Mouse (Mus musculus) midbrain, embryonic 12.5 days (tissue): ENCODE data around the gene Dock7. TPM values are rescaled to one million over a fixed set of nuclear protein-coding genes. Genes with fewer than 3 reads are reported as not detected.

Source experiments
- ATAC-seq: fragments of 200-750 bp; cut with Nextera tagmentation; 2 replicates; pipeline ENCODE4 v1.8.0; 2017; ENCODE audit warnings: low read depth, moderate TSS enrichment, moderate library complexity; ENCODE audit not compliant: low FRiP score
- H3K27ac ChIP-seq: fragments of 300-500 bp; sonication (generic); replicated peaks from 2 replicates; pipeline ENCODE4 v1.5.1; 2016; ENCODE audit warnings: mild to moderate bottlenecking
- H3K27me3 ChIP-seq: fragments of 300-500 bp; sonication (generic); 2 replicates; pipeline ENCODE4 v1.6.1; 2016; ENCODE audit warnings: mild to moderate bottlenecking
- H3K36me3 ChIP-seq: fragments of 300-500 bp; sonication (generic); 2 replicates; pipeline ENCODE4 v1.6.1; 2016
- H3K4me1 ChIP-seq: fragments of 300-500 bp; sonication (generic); 2 replicates; pipeline ENCODE4 v1.6.1; 2016
- H3K4me2 ChIP-seq: fragments of 300-500 bp; sonication (generic); replicated peaks from 2 replicates; pipeline ENCODE4 v1.6.1; 2016; ENCODE audit warnings: mild to moderate bottlenecking, moderate library complexity
- H3K4me3 ChIP-seq: fragments of 300-500 bp; sonication (generic); 2 replicates; pipeline ENCODE4 v1.5.1; 2016; ENCODE audit warnings: mild to moderate bottlenecking
- H3K9ac ChIP-seq: fragments of 300-500 bp; sonication (generic); replicated peaks from 2 replicates; pipeline ENCODE4 v1.6.1; 2016; ENCODE audit warnings: mild to moderate bottlenecking, moderate library complexity
- H3K9me3 ChIP-seq: fragments of 300-500 bp; sonication (generic); 2 replicates; pipeline ENCODE4 v1.6.1; 2016; ENCODE audit warnings: mild to moderate bottlenecking
- WGBS: fragments of 180-500 bp; shearing (Covaris S2); methylation state at CpG from one replicate; pipeline ENCODE4 v1.1.7; 2016; 5-methylcytosine and 5-hydroxymethylcytosine counted together
- polyA plus RNA-seq: library from polyadenylated mRNA; unstranded; fragments of >200 nt; fragmentation: Nextera tagmentation; extraction: Ambion mirVana; gene quantifications from 2 replicates; pipeline ENCODE4 v1.2.1, GENCODE M21; 2016

The Dock7 gene
- polyA plus RNA-seq, 1 experiment from 2014 or later = 120 TPM

- Histone ChIP-seq H3K9me3 (no peaks in the 10 kb centered on the region), H3K9ac (no peak overlapping the region), H3K4me1 (peaks cover 38% of the 10 kb centered on the region), H3K4me2 (no peak overlapping the region), H3K4me3 (no peak overlapping the region), H3K27ac (no peak overlapping the region), H3K36me3 (no peaks in the 10 kb centered on the region), H3K27me3 (no peaks in the 10 kb centered on the region)
- 89% methylated on average over 9 of the region's 9 CpGs for WGBS
- no peak for ATAC-seq
These were observed 4.9 kb downstream of the Dock7 start for GRCm38 (mm10) chr4:99115797-99116196.

GRCm38 (mm10) chr4:99111670-99112069 is 9.0 kb downstream of the Dock7 start:
- H3K9me3 ChIP-seq = no peaks in the 10 kb centered on the region
- no peak overlapping the region for H3K4me2 ChIP-seq
- 88% methylated on average over 3 of the region's 3 CpGs for WGBS
- no peak; the same call in 1 of the 2 replicates for ATAC-seq
- no peak overlapping the region for H3K27ac ChIP-seq
- no peak overlapping the region for H3K9ac ChIP-seq
- no peaks in the 10 kb centered on the region for H3K27me3 ChIP-seq
- H3K4me3 ChIP-seq = no peak overlapping the region
- H3K36me3 ChIP-seq = no peaks in the 10 kb centered on the region
- peaks cover 28% of the 10 kb centered on the region for H3K4me1 ChIP-seq

DNA sequence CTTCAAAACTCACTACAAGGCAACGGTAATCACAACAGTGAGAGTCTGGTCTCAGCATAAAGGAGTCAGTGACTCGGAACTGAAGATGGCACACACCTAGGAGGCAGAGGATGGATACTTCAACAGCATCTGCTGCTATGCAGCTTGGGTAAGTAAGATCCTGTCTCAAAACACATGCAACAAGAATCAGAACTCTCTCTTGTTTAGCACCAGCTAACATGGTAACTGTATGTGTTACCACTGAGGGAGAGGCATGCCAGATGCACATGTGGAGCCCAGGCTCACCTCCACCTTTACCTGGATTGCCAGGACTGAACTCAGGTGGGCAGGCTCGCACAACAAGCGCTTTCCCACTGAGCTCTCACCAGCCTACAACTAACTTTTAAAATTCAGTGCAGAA is 11.9 kb downstream of the Dock7 start:
- Histone ChIP-seq H3K27me3 (no peaks in the 10 kb centered on the region), H3K9ac (no peak overlapping the region), H3K4me2 (no peak overlapping the region), H3K9me3 (no peaks in the 10 kb centered on the region), H3K4me3 (no peak overlapping the region), H3K27ac (no peak overlapping the region), H3K36me3 (no peaks in the 10 kb centered on the region), H3K4me1 (peaks cover 18% of the 10 kb centered on the region; the same call in 1 of the 2 replicates)
- WGBS = 88% methylated on average over 4 of the region's 4 CpGs
- no peak for ATAC-seq

DNA sequence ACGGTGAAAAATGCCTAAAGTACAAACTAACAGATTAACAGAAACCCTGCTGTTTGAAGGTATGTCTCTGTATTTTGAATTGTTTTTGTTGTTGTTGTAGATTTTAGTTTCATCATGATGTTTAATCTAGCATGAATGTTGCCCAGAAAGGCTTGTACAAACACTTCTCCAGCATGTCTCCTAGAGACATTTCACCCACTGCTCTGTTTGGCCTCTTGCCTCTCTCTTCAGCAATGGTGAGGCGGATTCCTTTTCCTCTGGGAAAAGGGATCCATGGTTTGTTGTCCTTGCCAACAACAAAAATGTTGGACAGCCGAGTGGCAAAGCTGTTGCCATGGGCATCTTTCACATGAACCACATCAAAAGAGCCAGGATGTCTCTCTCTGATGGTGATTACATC is 17.9 kb downstream of the Dock7 start:
- WGBS = 84% methylated on average over 3 of the region's 3 CpGs
- Histone ChIP-seq H3K27ac (no peak overlapping the region), H3K4me1 (peaks cover 9% of the 10 kb centered on the region; the same call in 1 of the 2 replicates), H3K9ac (no peak overlapping the region), H3K27me3 (no peaks in the 10 kb centered on the region), H3K9me3 (no peaks in the 10 kb centered on the region), H3K36me3 (no peaks in the 10 kb centered on the region), H3K4me3 (no peak overlapping the region), H3K4me2 (no peak overlapping the region)
- ATAC-seq = no peak

GRCm38 (mm10) chr4:99100724-99101123 is 20.0 kb downstream of the Dock7 start:
- 95% methylated on average over 7 of the region's 7 CpGs for WGBS
- no peak for ATAC-seq
- no peaks in the 10 kb centered on the region for H3K9me3 ChIP-seq
- H3K36me3 ChIP-seq = no peaks in the 10 kb centered on the region
- no peak overlapping the region for H3K4me2 ChIP-seq
- H3K9ac ChIP-seq = no peak overlapping the region
- H3K27me3 ChIP-seq = no peaks in the 10 kb centered on the region
- H3K4me1 ChIP-seq = no peaks in the 10 kb centered on the region
- no peak overlapping the region for H3K27ac ChIP-seq
- no peak overlapping the region for H3K4me3 ChIP-seq

GRCm38 (mm10) chr4:99091777-99092176 is 28.9 kb downstream of the Dock7 start:
- Histone ChIP-seq H3K36me3 (peaks cover 17% of the 10 kb centered on the region), H3K4me2 (no peak overlapping the region), H3K4me3 (no peak overlapping the region), H3K4me1 (no peaks in the 10 kb centered on the region), H3K27me3 (no peaks in the 10 kb centered on the region), H3K9me3 (no peaks in the 10 kb centered on the region), H3K9ac (no peak overlapping the region), H3K27ac (no peak overlapping the region)
- WGBS = 88% methylated on average over 3 of the region's 3 CpGs
- ATAC-seq = no peak

DNA sequence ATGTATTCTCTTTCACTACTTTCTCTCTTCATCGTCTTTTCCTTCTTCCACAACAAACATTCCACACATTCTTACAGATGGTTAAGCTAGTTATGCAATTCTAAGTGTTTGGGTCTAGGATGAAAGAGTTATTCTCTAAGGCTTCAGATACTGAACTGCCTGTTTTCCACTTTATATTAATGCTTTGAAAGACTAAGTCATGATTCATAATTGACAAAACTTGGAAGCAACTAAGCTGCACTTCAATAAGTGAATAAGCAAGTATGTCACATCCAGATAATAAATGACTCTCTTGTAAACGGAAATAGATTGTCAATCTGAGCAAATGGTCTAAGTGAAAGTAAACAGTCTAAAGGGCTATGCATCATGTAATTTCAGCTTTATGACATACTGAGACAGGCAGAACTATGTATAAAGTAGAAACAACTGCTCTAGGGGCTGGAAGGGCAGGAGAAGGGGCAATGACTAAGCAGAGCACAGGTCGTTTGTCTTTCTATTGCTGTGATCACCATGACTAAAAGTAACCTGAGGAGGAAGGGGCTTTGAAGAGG is 29.5 kb downstream of the Dock7 start:
- Histone ChIP-seq H3K9me3 (no peaks in the 10 kb centered on the region), H3K4me2 (no peak overlapping the region), H3K9ac (no peak overlapping the region), H3K27ac (no peak overlapping the region), H3K27me3 (no peaks in the 10 kb centered on the region), H3K36me3 (peaks cover 22% of the 10 kb centered on the region), H3K4me3 (no peak overlapping the region), H3K4me1 (no peaks in the 10 kb centered on the region)
- ATAC-seq = no peak
- WGBS = 61% methylated on average over 3 of the region's 3 CpGs

GRCm38 (mm10) chr4:99087760-99088485 is 32.8 kb downstream of the Dock7 start:
- H3K27ac ChIP-seq = no peak overlapping the region
- WGBS = 92% methylated on average over 17 of the region's 17 CpGs
- H3K9me3 ChIP-seq = no peaks in the 10 kb centered on the region
- no peak overlapping the region for H3K9ac ChIP-seq
- H3K4me1 ChIP-seq = no peaks in the 10 kb centered on the region
- peaks cover 34% of the 10 kb centered on the region for H3K36me3 ChIP-seq
- no peak overlapping the region for H3K4me3 ChIP-seq
- no peaks in the 10 kb centered on the region for H3K27me3 ChIP-seq
- H3K4me2 ChIP-seq = no peak overlapping the region
- no peak for ATAC-seq

DNA sequence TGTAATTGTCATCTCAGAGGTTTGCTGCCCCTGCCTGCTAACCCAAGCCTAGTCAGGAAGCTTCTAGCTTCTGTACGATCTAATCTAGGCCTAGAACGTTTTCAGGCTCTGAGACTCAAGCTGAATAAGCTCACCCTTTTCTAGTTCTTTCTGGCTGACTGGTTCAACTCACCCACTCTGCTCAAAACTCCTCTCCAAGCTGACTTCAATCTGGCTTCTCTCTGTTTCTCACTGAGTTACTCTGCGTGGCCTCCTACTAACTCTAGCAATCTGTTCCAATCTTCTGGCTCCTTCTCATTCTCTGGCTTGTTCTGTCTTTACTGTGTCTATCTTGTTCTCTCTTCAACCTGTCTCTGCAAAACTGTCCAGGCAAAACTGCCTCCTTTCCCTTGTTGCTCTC is 36.9 kb downstream of the Dock7 start:
- Histone ChIP-seq H3K4me3 (no peak overlapping the region), H3K4me1 (no peaks in the 10 kb centered on the region), H3K27ac (no peak overlapping the region), H3K4me2 (no peak overlapping the region), H3K9ac (no peak overlapping the region), H3K36me3 (peaks cover 36% of the 10 kb centered on the region), H3K9me3 (no peaks in the 10 kb centered on the region), H3K27me3 (no peaks in the 10 kb centered on the region)
- 91% methylated on average over 3 of the region's 3 CpGs for WGBS
- no peak for ATAC-seq

GRCm38 (mm10) chr4:99081169-99081568 is 39.5 kb downstream of the Dock7 start:
- Histone ChIP-seq H3K36me3 (peaks cover 39% of the 10 kb centered on the region), H3K27ac (no peak overlapping the region), H3K9me3 (no peaks in the 10 kb centered on the region), H3K4me2 (no peak overlapping the region), H3K4me3 (no peak overlapping the region), H3K9ac (no peak overlapping the region), H3K27me3 (no peaks in the 10 kb centered on the region), H3K4me1 (no peaks in the 10 kb centered on the region)
- no peak for ATAC-seq
- 91% methylated on average over 1 of the region's 1 CpGs for whole genome bisulfite sequencing

GRCm38 (mm10) chr4:99078005-99078404 is 42.7 kb downstream of the Dock7 start:
- 95% methylated on average over 3 of the region's 3 CpGs for WGBS
- H3K4me1 ChIP-seq = no peaks in the 10 kb centered on the region
- H3K36me3 ChIP-seq = peaks cover 52% of the 10 kb centered on the region
- H3K4me2 ChIP-seq = no peak overlapping the region
- no peak overlapping the region for H3K27ac ChIP-seq
- no peaks in the 10 kb centered on the region for H3K9me3 ChIP-seq
- no peak for ATAC-seq
- H3K4me3 ChIP-seq = no peak overlapping the region
- no peak overlapping the region for H3K9ac ChIP-seq
- H3K27me3 ChIP-seq = no peaks in the 10 kb centered on the region

DNA sequence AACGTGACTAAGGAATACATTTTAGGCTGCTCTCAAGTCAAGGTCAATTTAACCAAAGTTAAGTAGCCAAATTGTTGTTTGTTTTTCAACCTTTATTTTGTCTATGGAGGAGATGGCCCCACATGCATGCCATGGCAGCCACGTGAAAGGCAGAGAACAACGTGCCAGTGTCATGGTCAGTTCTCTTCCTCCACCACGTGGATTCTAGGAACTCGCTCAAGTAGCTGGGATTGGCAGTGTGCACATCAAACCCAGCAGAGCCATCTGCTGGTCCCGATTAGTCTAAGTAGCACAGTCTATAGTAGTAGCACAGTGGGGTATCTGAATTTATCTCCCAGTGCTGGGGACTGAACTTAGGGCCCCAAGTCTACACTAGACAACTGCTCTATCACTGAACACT is 51.9 kb downstream of the Dock7 start:
- H3K27me3 ChIP-seq = no peaks in the 10 kb centered on the region
- WGBS = 85% methylated on average over 6 of the region's 6 CpGs
- H3K27ac ChIP-seq = no peak overlapping the region
- H3K9me3 ChIP-seq = no peaks in the 10 kb centered on the region
- ATAC-seq = no peak
- no peaks in the 10 kb centered on the region for H3K4me1 ChIP-seq
- H3K4me2 ChIP-seq = no peak overlapping the region
- H3K9ac ChIP-seq = no peak overlapping the region
- H3K36me3 ChIP-seq = peaks cover 47% of the 10 kb centered on the region
- H3K4me3 ChIP-seq = no peak overlapping the region

DNA sequence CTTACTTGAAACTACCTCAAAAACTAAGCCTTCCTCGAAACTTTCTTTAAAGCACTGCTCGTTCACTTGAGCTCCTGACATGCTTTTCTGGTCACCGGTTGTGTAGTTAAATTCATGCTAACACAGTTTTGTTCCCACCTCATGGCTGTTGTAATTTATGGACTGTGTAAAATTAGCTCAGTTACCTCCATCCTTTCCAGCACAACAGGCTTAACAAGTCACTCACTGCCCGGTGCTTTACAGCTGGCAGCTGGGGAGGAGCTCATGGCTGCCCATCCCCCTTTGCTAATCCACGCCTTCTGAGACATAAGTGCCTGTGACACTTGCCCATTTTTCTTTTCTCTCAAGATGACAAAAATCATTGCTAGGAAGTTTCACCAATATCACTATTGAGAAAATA is 56.2 kb downstream of the Dock7 start:
- WGBS = 45% methylated on average over 5 of the region's 5 CpGs
- Histone ChIP-seq H3K36me3 (peaks cover 32% of the 10 kb centered on the region), H3K9ac (no peak overlapping the region), H3K27me3 (no peaks in the 10 kb centered on the region), H3K27ac (no peak overlapping the region), H3K4me1 (no peaks in the 10 kb centered on the region), H3K9me3 (no peaks in the 10 kb centered on the region), H3K4me2 (no peak overlapping the region), H3K4me3 (no peak overlapping the region)
- ATAC-seq = peak; percentile 70
